Mouse (Mus musculus) hematopoietic stem cell, adult 5-6 weeks (primary cell): ENCODE results near the gene Plcd1. TPM values are rescaled to one million over a fixed set of nuclear protein-coding genes. Genes with fewer than 3 reads are reported as not detected.

Experiments
- ATAC-seq, 2 experiments: fragments of 125-278 bp in 1 of 2; replicated peaks in 1 of 2; 2 replicates each; pipeline ENCODE4 v1.8.0; 2016 to 2017; ENCODE audit warnings: inconsistent platforms in 2 of 2, mild to moderate bottlenecking in 2 of 2, moderate number of reproducible peaks in 2 of 2, low read depth in 1 of 2, moderate TSS enrichment in 1 of 2; ENCODE audit not compliant: low FRiP score in 2 of 2, poor library complexity in 2 of 2, severe bottlenecking in 2 of 2, insufficient read depth in 1 of 2, low TSS enrichment in 1 of 2
- total RNA-seq: library from RNA; stranded (forward); fragments of 172-1452, 232-1000 nt; gene quantifications from 2 replicates; pipeline ENCODE4 v1.2.3, GENCODE M21; 2017

The Plcd1 gene
- total RNA-seq, 1 experiment from 2014 or later: 0.50 TPM

GRCm38 (mm10) chr9:119034676-119035665, 58.3 kb downstream of the Plcd1 start:
- ATAC-seq: no peak

GRCm38 (mm10) chr9:119034069-119034468, 59.2 kb downstream of the Plcd1 start:
- no peak for ATAC-seq

- no peak for ATAC-seq
These were observed 60.0 kb downstream of the Plcd1 start for GRCm38 (mm10) chr9:119033111-119033921.

GRCm38 (mm10) chr9:119032538-119032937, 60.8 kb downstream of the Plcd1 start:
- no peak for ATAC-seq

- no peak for ATAC-seq
These were observed 61.5 kb downstream of the Plcd1 start for GRCm38 (mm10) chr9:119031772-119032171.

GRCm38 (mm10) chr9:119031038-119031437, 62.3 kb downstream of the Plcd1 start:
- ATAC-seq: no peak

GRCm38 (mm10) chr9:119029568-119029967, 63.7 kb downstream of the Plcd1 start:
- peak; percentile 46 to 50; a peak in 1 of 4 replicates for ATAC-seq

- ATAC-seq: peak in 1 of 2 experiments; percentile 49; a peak in 1 of 4 replicates
These were observed 64.8 kb downstream of the Plcd1 start for GRCm38 (mm10) chr9:119028226-119029195.

- no peak for ATAC-seq
These were observed 66.0 kb downstream of the Plcd1 start for GRCm38 (mm10) chr9:119027337-119027736.

- no peak for ATAC-seq
These were observed 67.4 kb downstream of the Plcd1 start for GRCm38 (mm10) chr9:119025832-119026331.

- ATAC-seq: no peak
These were observed 68.0 kb downstream of the Plcd1 start for GRCm38 (mm10) chr9:119025263-119025662.

GRCm38 (mm10) chr9:119021731-119022130, 71.6 kb downstream of the Plcd1 start:
- no peak for ATAC-seq

Other genes starting within 250 kb of the Plcd1 start
- gene Ctdspl, start 167.0 kb downstream of the Plcd1 start, total RNA-seq: 6.9 and 8.2 TPM in 2 replicates
- 36.4 and 45.3 TPM in 2 replicates for gene Vill, start 40.7 kb downstream of the Plcd1 start, total RNA-seq
- 0.55 TPM in 1 of 2 replicates, not detected in the other for gene Dlec1, start 9.0 kb upstream of the Plcd1 start, total RNA-seq
- not detected in 2 replicates for gene Acaa1b, start 63.6 kb upstream of the Plcd1 start, total RNA-seq
- not detected in 2 replicates for gene Gm47289, start 65.7 kb upstream of the Plcd1 start, total RNA-seq
- not detected in 2 replicates for gene Slc22a13, start 115.6 kb upstream of the Plcd1 start, total RNA-seq
- gene Oxsr1, start 228.9 kb upstream of the Plcd1 start, total RNA-seq: 36.1 and 48.2 TPM in 2 replicates
- gene Acaa1a, start 246.2 kb upstream of the Plcd1 start, total RNA-seq: 16.2 and 25.8 TPM in 2 replicates
- gene Myd88, start 247.9 kb upstream of the Plcd1 start, total RNA-seq: 26.9 and 29.1 TPM in 2 replicates